Mouse (Mus musculus): ENCODE data around the gene Slc16a1.
"Not testable (repeated sequence)": the region's sequence is repeated elsewhere in the genome, so short reads cannot be mapped to it uniquely, and the experiment has no call there.

Slc16a1 gene

DNA sequence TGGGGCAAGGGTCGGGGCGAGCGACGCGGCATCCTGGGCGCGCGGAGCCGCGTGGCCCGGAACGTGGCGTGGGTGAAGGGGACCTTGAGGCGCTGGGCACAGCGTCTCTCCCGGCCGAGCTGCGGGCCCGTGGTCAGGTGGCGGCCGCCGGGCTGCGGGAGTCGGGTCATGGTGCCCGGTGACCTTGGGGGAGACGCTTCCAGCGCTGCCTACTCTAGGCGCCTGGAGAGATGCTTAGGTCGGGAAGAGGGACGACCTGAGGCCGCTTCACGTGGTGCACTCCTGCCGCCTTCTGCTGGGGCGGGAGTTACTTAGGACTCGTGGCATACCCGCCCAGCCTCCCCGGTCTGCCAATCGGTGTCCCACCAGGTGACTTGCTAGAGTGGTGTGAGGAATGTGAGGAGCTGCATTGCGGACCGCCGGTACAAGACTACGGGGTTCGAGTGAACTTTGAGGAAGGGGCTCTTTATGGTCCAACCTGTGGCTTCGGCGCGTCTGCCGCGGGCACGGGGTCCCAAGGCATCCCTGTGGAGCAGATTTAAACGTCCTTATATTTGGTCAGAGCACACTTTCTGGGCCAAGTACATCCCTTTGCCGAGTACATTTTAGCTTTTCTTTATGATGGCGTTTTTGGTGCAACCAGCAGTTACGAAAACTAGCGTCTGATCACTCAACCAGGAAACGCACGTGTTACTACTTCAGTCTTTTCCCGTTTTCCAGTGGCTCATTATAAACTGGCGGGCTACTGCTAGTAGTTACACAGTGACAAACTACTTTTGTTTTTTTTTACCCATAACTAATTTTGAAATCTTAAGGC lies 672 bp downstream of the Slc16a1 start:
- peak; percentile 81 for DNase-seq (ENCODE audit: low spot score)

DNA sequence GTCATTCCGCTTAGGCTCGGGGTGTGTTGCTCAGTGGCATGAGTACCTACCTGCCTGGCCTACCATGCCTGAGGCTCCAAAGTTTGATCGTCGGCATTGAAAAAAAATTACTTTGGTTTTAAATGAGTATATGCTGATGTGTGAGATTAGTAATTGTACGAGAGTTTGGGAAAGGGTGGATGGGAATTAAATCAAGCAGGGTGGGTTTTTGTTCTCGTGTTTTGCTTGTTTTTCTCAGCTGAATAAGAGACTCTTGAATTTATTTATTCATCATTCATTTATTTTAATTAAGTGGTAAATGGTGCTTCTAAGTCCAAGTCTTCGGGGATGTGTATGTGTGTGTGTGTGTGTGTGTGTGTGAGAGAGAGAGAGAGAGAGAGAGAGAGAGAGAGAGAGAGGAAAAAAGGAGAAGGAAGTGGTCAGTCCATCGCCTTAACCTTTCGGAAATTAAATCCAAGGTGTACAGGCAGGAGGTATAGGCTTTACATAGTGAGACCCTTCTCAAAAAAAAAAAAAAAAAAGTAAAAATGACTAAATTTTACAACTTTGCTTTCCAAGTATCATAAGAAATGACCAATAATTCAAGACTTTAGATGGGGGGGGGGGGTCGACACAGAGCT lies 1.4 kb downstream of the Slc16a1 start:
- DNase-seq (ENCODE audit: low spot score) = no peak

DNA sequence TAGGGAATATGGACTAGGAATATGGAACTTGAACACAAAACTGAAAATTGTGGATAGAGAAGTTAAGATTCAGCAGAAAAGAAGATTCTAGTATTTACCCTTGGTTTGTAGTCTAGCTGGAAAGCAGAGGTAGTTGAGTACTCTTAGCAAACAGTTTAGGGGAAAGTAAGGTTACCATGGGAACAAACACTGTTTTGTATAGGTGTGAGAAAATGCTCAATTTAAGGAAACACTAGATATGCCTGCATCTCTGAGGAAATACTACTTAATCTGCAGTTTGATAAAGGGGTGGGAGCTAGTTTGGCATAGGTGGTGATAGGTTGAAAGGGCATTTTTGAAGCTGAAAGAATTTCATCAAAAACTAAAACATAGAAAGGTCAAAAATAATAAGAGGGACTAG lies 2.4 kb downstream of the Slc16a1 start:
- DNase-seq (ENCODE audit: low spot score) = no peak

GRCm38 (mm10) chr3:104641313-104641712 lies 2.8 kb downstream of the Slc16a1 start:
- DNase-seq (ENCODE audit: low spot score) = no peak

DNA sequence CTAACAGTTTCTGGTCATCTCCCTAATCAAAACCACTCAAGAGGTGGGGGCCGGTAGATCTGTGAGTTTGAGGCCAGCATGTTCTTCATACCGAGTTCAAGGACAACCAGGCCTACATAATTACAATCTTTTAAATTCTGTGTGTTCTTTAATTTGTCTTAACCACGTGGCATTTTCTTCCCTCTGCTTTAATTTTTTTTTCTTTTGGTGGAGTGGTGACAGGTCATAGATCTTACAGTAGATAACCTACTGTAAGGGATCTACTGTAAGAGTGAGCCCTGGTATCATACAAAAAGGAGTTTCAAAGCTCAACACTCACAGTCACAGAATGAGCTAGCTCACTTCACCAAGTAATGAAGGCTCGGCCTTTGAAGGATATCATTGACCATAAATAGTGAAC lies 4.6 kb downstream of the Slc16a1 start:
- DNase-seq (ENCODE audit: low spot score) = no peak

DNA sequence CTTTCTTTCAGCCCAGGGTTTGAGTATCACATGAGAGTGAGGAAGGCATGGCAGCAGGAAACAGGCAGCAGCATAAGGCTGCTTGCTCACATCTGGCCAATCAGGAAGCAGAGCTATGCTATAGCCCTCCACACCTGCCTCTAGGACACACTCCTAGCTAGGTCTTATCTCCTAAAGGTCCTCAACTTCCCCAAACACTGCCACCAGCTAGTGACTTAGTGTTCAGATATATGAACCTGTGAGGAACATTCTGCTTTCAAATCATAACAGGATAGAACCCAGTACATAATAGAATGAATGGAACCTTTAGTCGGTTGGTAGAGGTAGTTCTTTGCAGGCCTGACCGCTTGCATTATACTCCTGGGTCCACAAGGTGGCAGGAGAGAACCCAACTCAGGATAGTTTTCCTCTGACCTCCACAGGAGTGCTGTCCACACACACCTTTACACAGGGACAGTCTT lies 5.4 kb downstream of the Slc16a1 start:
- no peak for DNase-seq (ENCODE audit: low spot score)

DNA sequence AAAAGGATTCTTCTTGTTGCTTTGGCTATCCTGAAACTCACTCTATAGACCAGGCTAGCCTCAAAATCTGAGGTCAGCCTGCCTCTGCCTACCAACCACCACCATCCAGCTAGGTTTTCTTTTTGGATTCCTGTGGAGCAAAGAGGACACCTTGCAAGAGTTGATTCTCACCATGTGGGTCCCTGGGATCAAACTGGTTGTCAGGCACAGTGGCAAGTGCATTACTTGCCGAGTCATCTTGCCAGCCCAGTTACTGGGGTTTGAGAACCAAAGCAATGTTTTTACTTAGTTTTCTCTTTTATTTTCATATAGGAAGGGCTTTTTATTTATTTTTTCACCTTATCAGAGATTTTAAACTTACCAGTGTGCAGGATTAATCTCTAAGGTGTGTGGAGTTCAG lies 5.9 kb downstream of the Slc16a1 start:
- DNase-seq (ENCODE audit: low spot score) = no peak

- no peak for DNase-seq (ENCODE audit: low spot score)
These were observed 15.8 kb downstream of the Slc16a1 start for GRCm38 (mm10) chr3:104654219-104654618.

DNA sequence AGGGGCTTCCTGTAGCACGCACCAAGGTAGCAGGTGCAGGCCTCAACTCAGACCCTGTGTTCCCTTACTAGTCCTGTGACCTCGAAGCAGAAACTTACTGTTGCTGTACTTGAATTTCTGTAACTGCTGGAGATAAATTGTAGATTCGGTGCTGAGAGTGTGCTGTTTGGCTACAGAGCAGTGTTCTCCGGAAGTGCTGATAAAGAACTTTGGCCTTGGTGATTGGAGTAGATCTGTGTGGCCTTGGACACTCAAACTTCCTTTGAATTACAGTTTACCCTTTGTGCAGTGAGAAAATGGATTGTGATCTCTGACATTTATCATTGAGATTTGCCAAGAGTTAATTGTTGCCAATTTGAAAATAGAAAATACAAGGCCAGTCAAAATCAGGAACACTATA lies 16.5 kb downstream of the Slc16a1 start:
- peak; percentile 40 for DNase-seq (ENCODE audit: low spot score)

DNA sequence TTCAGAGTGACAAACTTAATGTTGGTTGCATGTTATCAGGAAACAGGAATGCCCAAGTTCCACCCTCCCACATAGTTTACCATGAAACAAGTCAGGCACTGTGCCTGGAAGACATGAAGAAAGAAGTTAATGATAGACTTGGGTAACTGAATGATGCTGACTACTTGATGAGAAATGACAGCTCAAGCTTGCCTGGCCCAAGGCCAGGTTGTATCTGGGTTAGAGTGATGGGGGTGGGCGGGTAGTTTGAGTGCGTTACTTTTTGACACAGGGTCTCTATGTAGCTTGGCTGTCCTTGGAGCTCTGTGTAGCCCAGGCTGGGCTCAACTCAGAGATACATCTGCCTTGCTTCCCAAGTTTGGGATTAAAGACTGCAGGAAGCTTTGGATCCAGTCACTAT lies 20.2 kb downstream of the Slc16a1 start:
- no peak for DNase-seq (ENCODE audit: low spot score)

DNA sequence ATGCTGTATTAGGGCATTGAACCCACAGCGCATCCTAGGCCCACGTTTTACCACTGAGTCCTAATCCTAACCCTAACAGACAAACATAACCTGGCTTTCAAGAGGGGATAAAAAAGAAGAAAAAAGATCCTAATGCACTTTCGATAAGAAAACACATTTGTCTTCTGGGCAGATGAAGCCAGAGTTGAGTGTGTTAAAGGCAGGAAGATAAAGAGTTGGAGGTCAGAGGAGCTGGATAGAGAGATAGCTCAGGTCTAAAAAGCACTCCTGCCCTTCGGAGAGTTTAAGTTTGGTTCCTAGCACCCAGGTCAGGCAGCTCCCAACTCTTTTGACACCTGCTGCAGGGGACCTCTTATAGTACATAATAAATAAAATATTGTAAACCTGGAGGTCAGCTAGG lies 21.3 kb downstream of the Slc16a1 start:
- DNase-seq (ENCODE audit: low spot score) = no peak

GRCm38 (mm10) chr3:104660522-104660921 lies 22.1 kb downstream of the Slc16a1 start:
- DNase-seq (ENCODE audit: low spot score) = no peak

DNA sequence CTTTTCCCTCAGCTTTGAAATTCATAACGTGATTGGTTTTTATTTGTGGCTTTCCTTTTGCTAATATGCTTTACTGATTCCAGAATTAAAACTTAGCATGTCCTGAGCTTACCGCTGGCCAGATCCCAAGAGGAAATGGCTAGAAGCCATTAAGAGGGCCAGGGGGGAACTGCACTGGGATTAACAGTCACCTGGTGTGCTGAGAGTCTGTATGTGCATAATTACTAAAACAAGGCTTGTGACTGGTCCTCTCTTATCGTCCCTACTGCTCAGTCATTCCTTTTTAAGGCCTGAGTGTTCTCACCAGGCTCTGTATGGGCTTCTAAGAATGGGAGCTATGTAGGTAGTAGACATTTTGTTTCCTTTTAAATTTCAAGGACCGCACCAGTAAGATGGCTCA lies 23.5 kb downstream of the Slc16a1 start:
- DNase-seq (ENCODE audit: low spot score) = peak; percentile 24

GRCm38 (mm10) chr3:104662926-104663325 lies 24.5 kb downstream of the Slc16a1 start:
- DNase-seq (ENCODE audit: low spot score) = no peak

- DNase-seq (ENCODE audit: low spot score) = no peak
These were observed 28.5 kb downstream of the Slc16a1 start for GRCm38 (mm10) chr3:104666950-104667349.

- no peak for DNase-seq (ENCODE audit: low spot score)
These were observed 29.0 kb downstream of the Slc16a1 start for GRCm38 (mm10) chr3:104667451-104667850.

DNA sequence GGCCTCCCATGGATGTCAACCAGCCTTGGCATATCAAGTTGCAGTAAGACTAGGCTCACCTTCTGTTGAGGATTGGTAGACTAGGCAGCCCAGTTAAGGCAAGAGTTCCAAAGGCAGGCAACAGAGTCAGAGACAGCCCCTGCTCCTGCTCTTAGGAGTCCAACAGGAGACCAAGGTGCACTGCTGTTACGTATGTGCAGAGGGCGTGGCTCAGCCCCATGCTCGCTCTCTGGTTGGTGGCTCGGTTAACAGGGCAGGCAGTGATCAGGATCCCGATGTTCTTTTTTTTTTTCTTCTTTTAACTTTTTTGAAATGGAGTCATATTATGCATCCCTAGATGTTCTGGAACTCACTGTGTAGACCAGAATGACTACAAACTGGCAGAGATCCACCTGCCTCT lies 30.5 kb downstream of the Slc16a1 start:
- DNase-seq (ENCODE audit: low spot score) = no peak

- DNase-seq (ENCODE audit: low spot score) = no peak
These were observed 31.4 kb downstream of the Slc16a1 start for GRCm38 (mm10) chr3:104669856-104670182.

DNA sequence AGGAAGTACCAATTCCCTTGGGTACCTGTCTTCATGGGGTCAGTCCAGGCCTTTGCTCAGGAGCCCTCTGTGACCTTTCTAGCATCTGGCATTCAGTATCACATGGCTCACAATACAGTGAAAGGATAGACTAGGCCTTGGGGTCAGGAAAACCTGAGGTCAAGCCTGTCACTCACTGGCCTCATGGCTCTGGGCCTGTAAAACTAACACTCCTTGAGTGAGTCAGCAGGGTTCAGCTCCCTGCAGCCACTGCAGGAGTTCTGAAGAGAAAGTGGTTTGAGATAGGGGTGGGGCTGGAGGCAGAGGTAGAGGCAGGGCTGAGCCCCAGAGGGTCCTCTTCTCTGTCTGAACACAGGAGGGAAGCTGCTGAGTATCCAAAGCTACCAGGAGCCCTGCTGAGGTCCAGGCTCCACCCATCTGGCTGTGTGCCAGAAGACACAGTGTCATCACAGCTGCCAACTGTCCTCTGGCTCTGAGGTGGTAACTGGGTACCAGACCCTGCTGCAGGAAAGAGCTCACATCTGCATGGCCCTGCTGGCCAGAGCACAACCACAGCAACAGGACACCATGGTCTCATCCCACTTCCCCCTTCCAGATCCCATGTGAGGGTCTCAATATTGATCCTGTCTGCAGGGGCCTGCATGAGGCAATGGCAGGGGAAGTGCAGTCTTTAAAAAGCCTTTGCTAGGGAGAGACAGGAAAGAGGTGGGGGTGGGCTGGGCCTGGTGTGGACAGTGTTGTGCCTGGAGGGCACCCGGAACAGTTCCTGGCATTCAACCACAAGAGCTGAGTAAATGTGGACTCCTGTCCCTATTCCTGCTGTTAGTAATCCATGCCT lies 31.9 kb downstream of the Slc16a1 start:
- DNase-seq (ENCODE audit: low spot score) = not testable (repeated sequence)

- DNase-seq (ENCODE audit: low spot score) = no peak
These were observed 33.1 kb downstream of the Slc16a1 start for GRCm38 (mm10) chr3:104671543-104671942.

DNA sequence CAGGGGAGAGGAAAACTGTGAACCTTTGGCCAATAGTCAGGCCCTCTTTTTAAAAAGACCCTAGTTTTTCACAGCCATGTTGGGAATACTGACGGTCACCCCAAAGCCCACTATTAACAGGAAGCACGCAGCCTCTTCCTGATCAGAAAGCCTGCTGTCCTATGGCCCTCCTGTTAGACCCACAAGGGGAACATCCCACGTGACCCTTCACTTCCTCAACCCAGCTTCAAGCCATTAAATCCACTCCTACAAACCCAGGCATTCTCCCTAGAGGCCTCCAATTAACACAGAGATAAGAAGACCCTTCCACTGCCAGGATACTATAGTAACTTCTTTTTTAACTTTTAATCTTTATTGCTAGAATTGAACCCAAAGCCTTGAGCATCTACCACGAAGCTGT lies 33.6 kb downstream of the Slc16a1 start:
- DNase-seq (ENCODE audit: low spot score) = no peak

- DNase-seq (ENCODE audit: low spot score) = no peak
These were observed 35.3 kb downstream of the Slc16a1 start for GRCm38 (mm10) chr3:104673642-104674328.

All from testis, postnatal 14 days (tissue).